16 mouse cellular contexts compared by ENCODE assay signal in genomic region chr3:146711559-146711958, GRCm38 (mm10). TPM values are rescaled to one million over a fixed set of nuclear protein-coding genes. Genes with fewer than 3 reads are reported as not detected.
DNase-seq lines count a peak whose midpoint lies in the region; ATAC-seq and TF ChIP-seq lines count a peak whose summit lies in the region.
"Had no signal": no experiment of that assay in that cellular context is flagged by ENCODE, and none has a peak within 500 bp of the region (broad histone marks: within the 10 kb centered on the region; RNA-seq: fewer than 3 reads in every experiment).

No protein-coding gene starts in this region.

- no peak for TF ChIP-seq CTCF in left cerebral cortex, adult 2 months (IDR thresholded peaks at IDR 0.05)
- no peak for TF ChIP-seq CTCF in forebrain, postnatal 0 days (IDR thresholded peaks at IDR 0.05; ENCODE audit: low read depth)

- no peak overlapping the region for H3K9ac ChIP-seq in forebrain, postnatal 0 days
- no peak overlapping the region for H3K9ac ChIP-seq in midbrain, embryonic 15.5 days
- H3K9ac ChIP-seq: liver, embryonic 14.5 days had no signal

- 57% methylated on average over 6 of the region's 6 CpGs for WGBS in forebrain, postnatal 0 days
- 60% methylated on average over 6 of the region's 6 CpGs for WGBS in midbrain, embryonic 15.5 days

- peak overlapping the region; percentile 92 for H3K27ac ChIP-seq in left cerebral cortex, adult 2 months
- H3K27ac ChIP-seq in forebrain, postnatal 0 days (ENCODE audit: low read depth, low read length), result peak overlapping the region; percentile 64; the same call in 1 of the 2 replicates
- H3K27ac ChIP-seq in midbrain, embryonic 15.5 days, result peak overlapping the region; percentile 67
- H3K27ac ChIP-seq: liver, embryonic 14.5 days had no signal

- H3K4me2 ChIP-seq in forebrain, postnatal 0 days (ENCODE audit: low read depth), result no peak overlapping the region
- no peak overlapping the region for H3K4me2 ChIP-seq in midbrain, embryonic 15.5 days

- peak; percentile 88 for ATAC-seq in forebrain, postnatal 0 days
- ATAC-seq in midbrain, embryonic 15.5 days (replicated peaks), result peak; percentile 77
- no peak for ATAC-seq in erythroblast, adult 5-6 weeks (replicated peaks; ENCODE audit: low FRiP score, poor library complexity, severe bottlenecking)
- ATAC-seq: activated CD4-positive, CD25-positive, alpha-beta regulatory T cell, adult 4 months had no signal

- no peaks in the 10 kb centered on the region for H3K27me3 ChIP-seq in forebrain, postnatal 0 days (ENCODE audit: insufficient read depth, low read length)
- H3K27me3 ChIP-seq in midbrain, embryonic 15.5 days (replicated peaks), result no peaks in the 10 kb centered on the region

- peaks cover 4% of the 10 kb centered on the region; the same call in 1 of the 2 replicates for H3K4me1 ChIP-seq in forebrain, postnatal 0 days (ENCODE audit: insufficient read depth)
- no peaks in the 10 kb centered on the region; the same call in 1 of the 2 replicates for H3K4me1 ChIP-seq in midbrain, embryonic 15.5 days

- intact Hi-C loops in left cerebral cortex, adult 2 months (cut with DNase I), result loop anchor here (1.0 kb wide), 2 partner anchors 86 to 91 kb away; no protein-coding TSS in a partner anchor

- peak; percentile 24 to 28 for DNase-seq in cerebellum, postnatal 14 days
- DNase-seq in cerebellum, adult 8-10 months, result no peak
- peak in 1 of 2 experiments; percentile 37 for DNase-seq in left cerebral cortex, adult 2 months (ENCODE audit: extremely low spot score in 1 of 2, low spot score in 2 of 2)
- DNase-seq in left cerebral cortex, adult 11 months (ENCODE audit: low spot score), result no peak
- peak; percentile 66 for DNase-seq in forebrain, postnatal 0 days
- DNase-seq in gastrocnemius, postnatal 10 days, result no peak
- DNase-seq: heart, postnatal 36 days; kidney, adult 2 months; lung, postnatal 36 days; thymus, postnatal 4 days had no signal

- H3K9me3 ChIP-seq in forebrain, postnatal 0 days (ENCODE audit: low read length), result no peaks in the 10 kb centered on the region
- H3K9me3 ChIP-seq in midbrain, embryonic 15.5 days, result no peaks in the 10 kb centered on the region

- no peaks in the 10 kb centered on the region for H3K36me3 ChIP-seq in forebrain, postnatal 0 days (ENCODE audit: insufficient read depth)
- no peaks in the 10 kb centered on the region for H3K36me3 ChIP-seq in midbrain, embryonic 15.5 days (replicated peaks)

- no peak overlapping the region for H3K4me3 ChIP-seq in left cerebral cortex, adult 2 months
- H3K4me3 ChIP-seq in forebrain, postnatal 0 days (ENCODE audit: low read depth, low read length), result no peak overlapping the region
- no peak overlapping the region for H3K4me3 ChIP-seq in midbrain, embryonic 15.5 days
- H3K4me3 ChIP-seq: myocyte had no signal

RNA-seq across cellular contexts. Expression of gene Samd13, which starts 26.2 kb away (rescaled TPM):
- total RNA-seq in left cerebral cortex, adult 2 months (2021), result under 1 TPM; 0.28 to 0.45 TPM
- total RNA-seq in forebrain, postnatal 0 days (2014; rRNA removed), result 0.33 TPM in 1 of 2 replicates, not detected in the other
- 0.14 and 0.57 TPM in 2 replicates for polyA plus RNA-seq in forebrain, postnatal 0 days (2015; fragmentation: Nextera tagmentation; extraction: Ambion mirVana)
- polyA plus RNA-seq in midbrain, embryonic 15.5 days (2015; fragmentation: Nextera tagmentation; extraction: Ambion mirVana), result 0.22 and 0.31 TPM in 2 replicates
- not detected in 2 replicates for total RNA-seq in erythroblast, adult 5-6 weeks (2015; ENCODE audit: low replicate concordance)
- 0.60 and 0.84 TPM in 2 replicates for total RNA-seq in erythroblast, adult 5-6 weeks (2017; ENCODE audit: low replicate concordance)
- total RNA-seq in gastrocnemius, postnatal 10 days (2021), result under 1 TPM; 0.66 to 0.77 TPM
- total RNA-seq: layer of hippocampus, adult 18-20 months had no signal
- polyA plus RNA-seq: myocyte had no signal

Comparison
In these comparisons a context has a peak if more than half of its experiments do, and no peak if none do; other contexts are left out.
1. DNase-seq: peak in cerebellum, postnatal 14 days (2 of 2) and forebrain, postnatal 0 days (single experiment); none in cerebellum, adult 8-10 months (single experiment), left cerebral cortex, adult 11 months (single experiment) and gastrocnemius, postnatal 10 days (single experiment).
2. Peak in every context shown above with its lines, with median percentiles within 50 percentile points of each other: H3K27ac ChIP-seq.